Mouse (Mus musculus) brain, embryonic 18.5 days (tissue): ENCODE data around the gene Pdcd11.
"Not testable (repeated sequence)": the region's sequence is repeated elsewhere in the genome, so short reads cannot be mapped to it uniquely, and the experiment has no call there.

Source experiments
- DNase-seq: peaks from one replicate; pipeline ENCODE4 v3.0.0-alpha.2; 2012; ENCODE audit warnings: low read depth, low spot score

The Pdcd11 gene

DNA sequence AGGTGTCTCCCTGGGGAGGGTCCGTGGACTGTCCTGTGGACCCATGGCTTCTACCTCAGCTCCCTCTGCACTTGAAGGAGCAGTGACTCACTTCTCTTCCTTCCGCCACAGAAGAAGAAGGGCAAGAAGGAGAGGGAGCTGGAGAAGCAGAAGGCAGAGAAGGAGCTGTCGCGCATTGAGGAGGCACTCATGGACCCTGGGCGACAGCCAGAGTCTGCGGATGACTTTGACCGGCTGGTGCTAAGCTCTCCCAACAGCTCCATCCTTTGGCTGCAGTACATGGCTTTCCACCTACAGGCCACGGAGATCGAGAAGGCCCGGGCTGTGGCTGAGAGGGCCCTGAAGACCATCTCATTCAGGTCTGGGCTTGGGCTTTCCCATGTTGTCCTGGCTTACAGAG lies 37.6 kb downstream of the Pdcd11 start:
- no peak for DNase-seq

DNA sequence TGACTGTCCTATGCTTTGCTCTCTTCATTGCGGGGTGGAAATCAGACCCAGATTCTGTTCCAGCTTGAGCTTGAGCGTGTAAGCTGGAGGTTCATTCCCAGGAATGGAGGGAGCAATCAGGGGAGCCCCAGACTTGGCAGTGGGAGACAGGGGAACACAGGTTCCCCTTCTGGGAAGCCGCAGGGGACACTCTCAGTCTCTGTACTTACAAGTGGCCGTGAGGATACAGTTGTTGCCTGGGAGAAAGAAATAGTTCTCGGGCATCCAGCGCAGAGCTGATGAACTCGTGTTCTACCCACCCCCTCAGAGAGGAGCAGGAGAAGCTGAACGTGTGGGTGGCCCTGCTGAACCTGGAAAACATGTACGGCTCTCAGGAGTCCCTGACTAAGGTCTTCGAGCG lies 38.3 kb downstream of the Pdcd11 start:
- DNase-seq = no peak

DNA sequence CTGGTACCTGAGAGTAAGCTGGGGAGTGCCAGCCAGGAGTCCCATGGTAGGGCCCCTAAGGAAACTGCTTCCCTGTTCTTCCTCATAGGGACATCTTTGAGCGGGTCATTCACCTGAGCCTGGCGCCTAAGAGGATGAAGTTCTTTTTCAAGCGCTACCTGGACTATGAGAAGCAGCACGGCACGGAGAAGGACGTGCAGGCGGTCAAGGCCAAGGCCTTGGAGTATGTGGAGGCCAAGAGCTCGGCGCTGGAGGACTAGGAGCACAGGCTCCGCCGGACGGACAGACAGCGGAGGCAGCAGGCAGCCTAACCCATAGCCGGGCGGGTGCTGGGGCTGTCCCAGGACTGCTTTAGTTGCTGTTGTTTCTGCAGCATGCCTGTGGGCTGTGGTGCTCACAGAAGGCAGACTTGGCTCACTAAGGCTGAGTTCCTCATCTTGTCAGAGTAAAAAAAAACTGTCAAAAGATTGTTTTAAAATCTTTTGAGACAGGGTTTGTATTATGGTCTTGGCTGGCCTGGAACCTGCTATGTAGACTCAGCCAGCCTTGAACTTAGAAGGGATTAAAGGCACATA lies 40.1 kb downstream of the Pdcd11 start:
- no peak for DNase-seq

DNA sequence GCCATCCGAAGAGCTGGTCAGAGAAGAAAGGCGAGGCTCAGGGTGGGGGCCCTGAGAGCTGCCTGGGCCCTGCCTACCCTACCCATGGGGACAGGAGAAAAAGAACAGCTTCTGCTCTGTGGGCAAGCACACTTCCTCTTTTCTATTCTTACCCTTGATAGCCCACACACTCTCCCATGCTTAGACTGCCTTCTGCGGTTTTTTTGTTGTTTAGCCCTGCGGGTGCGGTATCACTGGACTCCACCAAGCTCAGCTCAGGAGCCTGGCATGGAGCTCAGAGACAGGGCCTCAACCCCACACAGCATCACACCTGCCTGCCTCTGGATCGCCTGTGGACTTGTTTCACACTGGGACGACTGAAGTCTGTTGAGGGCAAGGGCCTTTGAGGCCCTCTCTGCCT lies 42.6 kb downstream of the Pdcd11 start:
- no peak for DNase-seq

DNA sequence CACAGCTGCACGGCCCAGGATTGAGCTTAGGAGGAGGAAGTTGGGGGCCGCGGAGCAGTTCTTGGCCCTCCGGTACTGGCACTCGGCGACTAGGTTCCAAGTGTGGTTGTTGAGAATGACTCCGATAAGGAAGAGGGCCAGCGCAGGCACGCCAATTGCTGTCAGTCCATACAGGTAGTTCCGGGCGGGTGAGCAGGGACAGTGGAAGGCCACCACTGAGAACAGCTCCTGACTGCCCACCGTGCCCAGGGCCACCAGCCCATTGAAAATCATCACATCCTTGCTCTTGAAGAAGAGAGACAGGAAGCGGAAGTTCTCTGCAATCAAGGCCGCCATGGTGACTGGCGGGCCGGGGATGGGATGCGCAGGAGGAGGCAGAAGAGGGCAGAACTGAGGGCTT lies 45.0 kb downstream of the Pdcd11 start:
- no peak for DNase-seq

DNA sequence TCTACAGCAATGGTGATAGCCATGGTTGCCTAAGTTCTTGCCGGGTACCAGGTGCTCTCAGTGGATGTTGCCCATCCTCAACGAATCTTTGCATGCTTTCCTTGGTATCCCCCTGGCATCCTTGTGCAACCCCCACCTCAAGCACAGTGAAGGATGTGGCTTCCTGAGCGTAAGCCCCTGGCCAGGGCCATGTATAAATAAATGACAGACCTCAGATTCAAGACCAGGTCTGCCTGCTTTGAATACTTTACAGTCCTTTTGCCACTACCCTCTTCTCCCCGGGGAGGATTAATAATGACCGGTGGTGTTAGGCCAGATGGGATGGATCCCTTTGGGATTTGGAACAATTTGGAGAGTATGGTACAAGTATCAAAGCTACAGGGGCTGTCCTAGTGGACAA lies 45.6 kb downstream of the Pdcd11 start:
- no peak for DNase-seq

DNA sequence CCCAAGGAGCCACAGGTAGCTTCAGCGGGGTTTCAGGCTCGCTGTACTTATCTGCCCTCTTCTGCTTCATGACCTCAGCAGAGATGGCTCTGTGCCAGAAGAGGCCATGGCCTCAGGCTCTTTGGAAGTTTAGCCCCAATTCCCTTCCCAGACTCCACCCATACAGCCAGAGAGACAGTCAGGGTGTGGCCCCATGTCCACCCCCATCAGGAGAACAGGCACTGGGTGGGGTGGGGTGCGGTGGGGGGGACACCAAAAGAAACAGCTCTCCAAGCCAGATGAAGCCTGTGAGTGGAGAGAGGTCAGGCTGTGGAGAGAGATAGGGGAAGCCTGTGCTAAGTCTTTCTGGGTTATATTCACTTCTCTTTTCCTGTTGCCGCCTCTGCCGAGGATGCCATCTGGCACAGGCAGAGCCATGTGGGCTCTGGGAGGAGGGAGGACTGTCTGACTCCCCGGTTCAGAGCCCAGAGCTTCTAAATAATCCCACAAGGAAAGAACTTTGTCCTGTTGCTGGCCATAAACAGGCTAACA lies 46.5 kb downstream of the Pdcd11 start:
- no peak for DNase-seq

DNA sequence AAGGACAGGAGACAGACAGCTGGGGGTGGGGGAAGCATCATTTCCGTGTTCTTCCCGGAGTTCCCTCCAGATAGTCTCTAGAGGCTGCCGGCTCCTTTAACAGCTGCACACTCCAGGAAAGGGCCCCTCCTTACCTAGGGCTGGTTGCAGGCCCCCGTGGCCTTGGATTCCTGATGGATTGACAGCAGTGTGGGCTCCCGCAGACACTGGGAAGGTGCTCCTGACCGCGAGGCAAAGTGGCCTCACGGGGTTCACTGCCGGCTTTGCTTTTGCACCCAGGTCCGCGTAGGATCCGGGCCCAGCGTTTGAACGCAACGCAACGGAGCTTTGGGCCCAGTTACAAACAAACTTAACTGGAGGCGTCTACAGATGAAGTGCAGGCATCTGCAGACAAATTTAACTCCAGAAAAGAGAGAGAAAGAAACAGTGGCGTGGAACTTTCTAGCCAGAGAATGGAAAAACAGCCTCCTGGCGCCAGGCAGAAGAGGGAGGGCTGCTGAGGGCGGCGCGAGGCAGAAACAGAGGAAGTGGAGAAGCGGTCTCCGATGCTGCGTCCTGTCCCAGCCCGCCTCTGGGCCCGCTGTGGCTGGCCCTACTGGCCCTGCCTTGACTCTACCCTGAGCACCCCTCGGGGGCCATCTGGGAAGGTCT lies 47.3 kb downstream of the Pdcd11 start, which contains the start of gene Calhm2:
Gene Calhm2 (minus strand): TSS at position 524 of the 651 bp plus-strand sequence.
- no peak for DNase-seq

DNA sequence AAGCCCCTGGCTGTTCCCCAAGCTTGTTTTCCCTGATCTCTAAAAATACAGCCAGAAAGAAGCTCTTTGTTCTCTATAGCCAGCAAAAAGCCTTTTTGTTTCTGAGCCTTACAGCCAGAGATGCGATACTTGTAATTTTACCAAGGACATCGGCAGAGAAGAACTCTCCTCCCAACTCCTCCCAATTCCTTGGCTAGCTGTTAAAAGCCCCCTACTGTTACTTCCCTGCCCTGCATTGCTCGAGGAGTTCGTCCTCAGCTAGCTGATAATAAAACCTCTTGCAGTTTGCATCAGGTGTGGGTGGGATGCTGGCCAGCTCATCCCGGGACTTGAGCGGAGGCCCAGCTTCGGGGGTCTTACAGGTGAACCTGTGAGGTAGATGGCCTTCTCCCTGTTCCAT lies 49.0 kb downstream of the Pdcd11 start:
- not testable (repeated sequence) for DNase-seq

DNA sequence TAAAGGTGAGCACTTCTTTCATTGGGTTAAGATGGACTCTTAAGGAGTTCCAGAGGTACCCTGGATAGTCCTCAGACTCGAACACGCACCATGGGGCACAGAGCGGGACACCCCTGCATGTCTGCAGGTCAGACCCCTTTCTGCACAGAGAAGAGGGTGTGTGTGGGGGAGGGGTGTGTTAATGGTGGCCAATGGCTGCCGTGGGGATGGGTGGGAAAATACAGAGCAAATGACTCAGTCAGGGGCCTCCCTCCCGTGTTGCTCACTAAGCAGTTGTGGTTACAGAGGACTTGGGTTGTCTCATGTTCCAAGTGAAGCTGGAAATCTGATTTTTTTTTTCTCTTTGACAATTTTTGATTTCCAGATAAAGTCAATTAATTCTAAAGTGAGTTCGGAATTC lies 51.9 kb downstream of the Pdcd11 start:
- no peak for DNase-seq

DNA sequence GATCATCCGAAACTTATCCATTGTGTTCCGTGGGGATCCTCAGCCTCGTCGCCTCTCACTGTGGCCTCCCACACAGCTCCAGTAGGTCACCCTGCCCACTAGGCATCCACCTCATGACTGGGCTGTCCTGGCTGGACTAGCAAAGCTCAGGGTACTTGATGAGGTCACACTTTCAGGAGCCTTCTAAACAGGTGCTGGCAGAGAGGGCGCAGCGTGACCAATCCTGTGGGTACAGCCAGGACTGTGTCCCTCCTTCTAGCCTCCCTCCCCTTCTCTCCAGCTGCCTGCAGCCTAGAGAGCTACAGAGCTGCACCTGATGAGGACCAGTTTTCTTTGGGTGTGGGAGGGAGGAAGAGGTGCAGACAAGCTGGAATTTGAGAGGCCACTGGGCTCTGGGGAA lies 53.6 kb downstream of the Pdcd11 start, which contains the start of gene Calhm1:
Gene Calhm1 (minus strand): TSS at position 101 of the 400 bp plus-strand sequence.
- DNase-seq = no peak

DNA sequence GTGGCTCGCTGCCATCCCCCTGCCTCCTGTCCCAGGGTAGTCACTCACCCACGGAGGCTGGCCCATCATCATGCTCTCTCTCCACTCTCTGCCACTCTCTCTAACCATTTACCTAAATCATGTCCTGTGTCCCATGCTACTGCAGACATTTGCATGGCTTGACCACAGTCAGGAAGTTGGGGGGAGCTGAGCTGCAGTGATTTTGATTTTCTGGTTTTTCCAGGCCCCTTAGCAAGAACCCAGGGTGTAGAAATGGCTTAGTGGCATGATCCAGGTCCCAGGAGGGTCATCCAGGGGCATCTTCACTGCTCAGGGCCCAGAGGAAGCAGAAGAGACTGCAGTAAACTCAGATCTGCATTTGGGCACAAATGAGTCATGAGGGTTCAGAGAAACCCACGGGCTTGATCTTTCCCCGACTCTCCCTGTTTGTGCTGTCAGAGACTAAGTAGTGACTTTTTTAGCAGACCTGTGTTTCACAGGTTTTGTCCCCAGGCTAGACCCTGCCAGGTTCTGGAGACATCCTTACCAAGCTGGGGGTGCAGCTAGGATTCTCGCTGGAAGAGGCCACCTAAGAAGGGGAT lies 57.8 kb downstream of the Pdcd11 start:
- no peak for DNase-seq

DNA sequence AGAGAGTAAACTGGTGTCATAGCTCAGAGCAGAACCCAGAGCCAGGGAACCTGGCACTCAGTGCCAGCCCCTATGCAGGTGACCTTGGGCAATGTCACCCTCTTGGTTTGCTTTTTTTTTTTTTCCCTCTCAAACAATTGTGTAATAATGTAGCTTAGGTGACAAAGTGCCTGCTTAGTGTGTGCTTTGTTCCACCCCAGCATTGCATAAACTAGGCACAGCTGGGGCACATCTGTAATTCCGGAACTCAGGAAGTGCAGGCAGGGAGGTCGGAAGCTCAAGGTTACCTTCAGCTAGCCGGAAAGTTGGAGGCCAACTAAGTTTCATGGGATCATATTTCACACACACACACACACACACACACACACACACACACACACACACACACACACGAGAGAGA lies 59.3 kb downstream of the Pdcd11 start:
- DNase-seq = no peak

DNA sequence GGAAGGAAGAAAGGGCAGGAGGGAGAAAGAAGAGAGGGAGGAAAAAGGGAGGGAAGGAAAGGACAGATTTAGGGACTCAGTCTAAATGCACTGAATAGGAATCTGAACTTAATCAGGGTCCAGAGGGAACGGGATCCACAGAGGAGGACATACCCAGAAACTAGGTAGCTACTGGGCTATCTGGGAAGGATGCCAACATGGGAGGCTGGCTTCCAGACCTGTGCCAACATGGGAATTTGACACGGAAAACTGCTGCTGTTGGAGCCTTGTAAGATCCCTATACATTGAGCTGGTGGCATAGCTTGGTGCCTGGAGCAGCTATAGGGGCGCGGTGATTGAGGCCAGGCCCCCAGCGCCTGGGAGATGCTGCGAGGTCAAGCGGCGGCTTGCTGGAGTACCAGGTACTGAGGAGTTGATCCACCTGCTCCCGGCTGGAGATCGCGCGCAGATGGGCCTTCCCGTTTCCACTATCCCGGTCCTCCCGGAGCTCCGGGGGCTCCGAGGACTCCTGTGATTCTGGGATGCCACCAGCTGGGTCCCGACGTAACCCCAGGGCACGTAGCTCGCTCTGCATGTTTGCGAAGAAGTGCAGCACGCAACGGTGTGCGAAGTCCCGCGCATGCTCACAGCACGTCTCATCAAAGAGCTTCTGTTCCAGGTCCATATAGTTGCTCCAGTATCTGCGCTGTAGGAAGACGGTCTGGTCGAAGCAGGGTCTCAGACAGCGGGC lies 60.9 kb downstream of the Pdcd11 start:
- no peak for DNase-seq

DNA sequence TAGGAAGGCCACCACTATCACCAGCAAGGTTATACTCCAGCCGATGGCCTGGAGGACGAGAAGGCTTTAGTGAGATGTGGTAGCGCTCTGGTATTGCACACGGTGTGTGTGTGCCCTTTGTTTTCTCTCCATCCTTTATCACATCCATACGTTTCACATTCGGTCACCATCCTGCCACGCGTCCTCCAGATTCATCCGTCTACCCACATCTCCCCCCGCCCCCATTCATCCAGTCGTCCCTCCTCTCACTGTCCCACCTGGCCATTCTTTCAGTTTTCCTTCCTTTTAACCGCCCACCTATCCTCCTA lies 61.4 kb downstream of the Pdcd11 start:
- DNase-seq = no peak

DNA sequence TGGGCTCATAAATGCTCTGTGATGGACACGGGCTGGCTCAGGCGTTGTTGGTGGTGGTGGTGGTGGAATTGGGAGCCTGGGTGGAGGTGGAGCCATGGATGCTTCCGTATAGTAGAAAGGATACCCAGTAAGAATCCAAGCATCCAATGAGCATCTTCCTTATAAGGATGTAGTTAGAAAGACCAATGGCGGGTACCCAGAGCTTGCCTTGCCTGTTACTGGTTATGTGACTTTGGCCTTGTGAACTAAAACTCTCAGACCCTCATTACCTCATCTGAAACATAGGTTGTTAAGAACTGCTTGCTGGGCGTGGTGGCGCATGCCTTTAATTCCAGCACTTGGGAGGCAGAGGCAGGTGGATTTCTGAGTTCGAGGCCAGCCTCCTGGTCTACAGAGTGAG lies 63.2 kb downstream of the Pdcd11 start:
- DNase-seq = no peak

DNA sequence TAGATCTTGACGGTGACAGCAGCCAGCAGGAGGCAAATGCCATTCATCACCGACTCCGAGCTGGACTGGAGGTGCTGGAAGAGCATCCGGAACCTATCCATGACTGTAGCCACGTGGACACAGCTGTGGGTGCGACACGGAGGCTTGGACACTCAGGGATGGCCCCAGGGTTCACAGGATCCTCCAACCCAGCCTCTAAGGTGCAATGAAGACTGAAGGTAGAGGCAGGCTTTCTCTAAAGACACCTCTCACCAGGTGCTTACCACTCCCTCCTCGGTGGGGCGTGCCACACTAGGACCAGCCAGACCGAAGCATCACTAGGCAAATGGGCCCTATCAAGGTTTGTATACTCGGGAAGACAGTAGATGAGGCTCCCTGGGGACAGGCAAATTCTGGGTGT lies 67.1 kb downstream of the Pdcd11 start, which contains the start of gene Calhm3:
Gene Calhm3 (minus strand): TSS at position 101 of the 400 bp plus-strand sequence.
- no peak for DNase-seq

DNA sequence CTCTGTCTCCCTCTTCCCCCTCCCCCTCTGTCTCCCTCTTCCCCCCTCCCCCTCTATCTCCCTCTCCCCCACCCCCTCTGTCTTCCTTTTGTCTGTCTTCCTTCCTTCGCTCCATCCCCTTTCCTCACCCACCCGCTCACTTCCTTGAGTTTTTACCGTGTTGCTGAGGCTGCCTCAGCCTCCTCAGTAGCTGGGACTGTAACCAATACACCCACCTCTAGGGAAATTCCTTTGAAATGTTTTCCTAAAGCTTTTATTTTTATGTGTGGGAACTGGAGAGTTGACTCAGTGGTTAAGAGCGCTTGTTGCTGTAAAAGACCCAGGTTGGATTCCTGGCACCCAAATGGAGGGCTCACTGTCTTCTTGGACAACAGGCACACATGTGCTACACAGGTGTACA lies 71.1 kb downstream of the Pdcd11 start:
- no peak for DNase-seq

DNA sequence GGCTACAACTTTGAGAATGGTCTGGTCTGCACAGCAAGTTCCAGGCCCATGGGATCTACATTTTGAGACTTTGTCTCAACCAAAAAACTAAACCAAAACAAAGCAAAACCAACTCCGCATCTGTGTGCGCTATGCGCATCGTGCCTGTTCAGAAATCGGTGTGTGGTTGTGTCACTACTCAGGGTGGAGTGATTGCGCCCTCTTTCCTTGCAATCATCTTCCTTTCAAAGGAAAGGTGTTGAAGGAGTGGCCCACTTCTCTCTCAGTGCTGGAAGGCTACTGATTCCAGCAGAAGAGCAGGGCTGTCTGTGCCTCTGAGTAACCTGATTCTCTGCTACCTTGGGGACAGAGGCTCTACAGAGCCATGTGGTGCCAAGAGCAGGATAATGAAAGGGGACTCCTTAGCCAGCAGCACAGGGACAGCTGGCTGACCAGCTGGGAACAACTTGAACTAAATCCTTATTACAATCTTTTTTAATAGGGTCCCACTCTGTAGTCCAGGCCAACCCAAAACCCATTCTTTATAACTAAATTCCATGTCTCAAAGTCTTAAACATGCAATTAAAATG lies 72.7 kb downstream of the Pdcd11 start:
- no peak for DNase-seq

DNA sequence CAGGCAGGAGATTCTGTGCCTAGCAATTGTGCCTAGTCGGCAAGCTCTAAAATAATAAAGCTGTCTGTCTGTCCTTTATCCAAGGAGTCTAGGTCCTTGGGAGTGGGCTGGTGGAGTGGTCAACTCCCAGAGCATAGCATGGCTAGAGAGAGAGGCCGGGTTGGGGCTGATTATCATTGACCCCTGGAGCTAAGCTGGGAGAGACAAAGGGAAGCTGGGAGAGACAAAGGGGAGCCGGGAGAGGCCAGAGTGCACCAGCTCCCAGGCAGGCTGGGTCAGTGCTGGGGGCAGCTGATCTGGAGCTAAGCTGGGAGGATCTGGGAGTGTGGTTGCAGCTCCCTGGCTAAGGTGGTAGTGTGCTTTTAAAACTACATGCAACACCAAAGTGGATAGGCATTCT lies 76.2 kb downstream of the Pdcd11 start:
- no peak for DNase-seq

DNA sequence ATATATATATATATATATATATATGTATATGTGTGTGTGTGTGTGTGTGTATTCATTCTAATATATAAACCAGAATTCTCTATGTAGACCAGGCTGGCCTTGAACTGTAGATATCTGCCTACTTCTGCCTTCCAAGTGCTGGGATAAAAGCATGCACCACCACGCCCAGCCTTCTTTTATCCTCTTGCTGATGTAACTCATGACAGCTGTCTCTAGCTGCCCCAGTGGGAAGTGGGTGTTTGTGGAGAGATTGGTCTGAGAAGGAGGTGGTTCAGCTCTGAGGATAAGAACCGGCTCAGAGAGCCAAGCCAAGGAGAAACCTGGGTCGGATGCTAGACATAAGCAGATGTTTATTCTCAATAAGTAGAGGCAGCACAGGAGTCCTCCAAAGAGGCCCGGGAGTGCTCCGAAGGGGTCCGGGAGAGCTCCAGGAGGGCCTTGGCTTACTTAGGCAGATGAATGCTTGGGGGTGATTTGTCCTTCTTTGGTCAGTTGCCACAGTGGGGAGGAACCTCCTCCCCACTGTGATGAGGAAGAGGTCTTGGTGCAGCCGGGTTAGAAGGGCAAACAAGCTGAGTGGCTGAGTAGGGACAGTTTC lies 77.1 kb downstream of the Pdcd11 start:
- no peak for DNase-seq

DNA sequence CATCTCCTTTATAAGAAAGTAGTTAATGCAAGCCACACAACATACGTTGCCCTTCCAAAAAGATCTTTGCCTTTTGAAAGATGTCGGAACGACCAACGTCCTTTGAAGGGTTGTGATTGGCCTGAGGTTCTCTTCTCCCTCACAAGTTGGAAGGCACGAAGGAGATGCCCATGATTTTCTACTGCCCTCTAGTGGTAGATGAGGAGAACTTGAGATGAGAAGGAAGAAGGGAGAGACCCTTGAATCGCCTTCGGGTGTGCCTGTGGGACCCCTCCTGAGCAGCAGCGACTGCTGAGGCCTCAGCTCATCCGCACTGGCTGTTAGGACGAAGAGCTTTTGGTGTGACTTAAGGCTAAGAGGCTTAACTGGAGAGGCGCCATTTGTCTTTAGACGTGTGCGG lies 77.7 kb downstream of the Pdcd11 start:
- DNase-seq = no peak
